Mouse (Mus musculus): Measurements from ENCODE around the gene Sntb2.
"Not testable (repeated sequence)": the region's sequence is repeated elsewhere in the genome, so short reads cannot be mapped to it uniquely, and the experiment has no call there.

DNA sequence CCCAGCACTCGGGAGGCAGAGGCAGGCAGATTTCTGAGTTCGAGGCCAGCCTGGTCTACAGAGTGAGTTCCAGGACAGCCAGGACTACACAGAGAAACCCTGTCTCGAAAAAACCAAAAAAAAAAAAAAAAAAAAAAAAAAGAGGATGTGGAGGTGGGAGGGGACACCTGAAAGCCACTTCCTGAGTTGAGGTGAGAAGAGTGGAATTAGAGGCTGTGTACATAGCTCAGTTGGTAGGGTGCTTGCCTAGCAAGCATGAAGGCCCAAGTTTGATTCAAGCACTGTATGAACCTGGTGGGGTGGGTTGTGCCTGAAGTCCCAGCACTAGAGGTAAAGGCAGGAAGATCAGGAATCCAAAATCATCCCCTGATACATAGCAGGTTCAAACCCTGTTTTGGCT lies 38.0 kb downstream of the Sntb2 start:
- not testable (repeated sequence) for TF ChIP-seq RCOR1 (IDR thresholded peaks at IDR 0.05; ENCODE audit: low read depth, low read length); SMC3 (IDR thresholded peaks at IDR 0.05; ENCODE audit: low read depth, low read length); KAT2A (conservative IDR thresholded peaks at IDR 0.05; ENCODE audit: low read depth, low read length); MEF2A (IDR thresholded peaks at IDR 0.05; ENCODE audit: extremely low read depth, insufficient replicate concordance, low read depth, low read length, poor library complexity, severe bottlenecking)
